Mouse (Mus musculus) intestine, embryonic 14.5 days (tissue): ENCODE measurements around the gene Vsnl1. TPM values are rescaled to one million over a fixed set of nuclear protein-coding genes. Genes with fewer than 3 reads are reported as not detected.

ENCODE experiments used
- ATAC-seq: fragments of 200-750 bp; cut with Nextera tagmentation; replicated peaks from 2 replicates; pipeline ENCODE4 v1.8.0; 2017; ENCODE audit warnings: low read depth, moderate number of reproducible peaks, moderate TSS enrichment, moderate library complexity; ENCODE audit not compliant: low FRiP score, low TSS enrichment
- DNase-seq: peaks from one replicate; pipeline ENCODE4 v3.0.0-alpha.2; 2018; ENCODE audit warnings: low spot score
- H3K27ac ChIP-seq: fragments of 300-500 bp; sonication (generic); 2 replicates; pipeline ENCODE4 v1.5.1; 2014; ENCODE audit warnings: low read depth, mild to moderate bottlenecking, control low read depth
- H3K27me3 ChIP-seq: fragments of 300-500 bp; sonication (generic); replicated peaks from 2 replicates; pipeline ENCODE4 v1.6.1; 2014; ENCODE audit warnings: low read length, control low read depth; ENCODE audit not compliant: control insufficient read depth, insufficient read depth
- H3K36me3 ChIP-seq: fragments of 300-500 bp; sonication (generic); 2 replicates; pipeline ENCODE4 v1.6.1; 2014; ENCODE audit warnings: low read length, control low read depth; ENCODE audit not compliant: control insufficient read depth, insufficient read depth
- H3K4me1 ChIP-seq: fragments of 300-500 bp; sonication (generic); replicated peaks from 2 replicates; pipeline ENCODE4 v1.6.1; 2014; ENCODE audit warnings: low read length, control low read depth, mixed read lengths; ENCODE audit not compliant: control insufficient read depth, insufficient read depth
- H3K4me2 ChIP-seq: fragments of 300-500 bp; sonication (generic); 2 replicates; pipeline ENCODE4 v1.6.1; 2014; ENCODE audit warnings: low read length
- H3K4me3 ChIP-seq: fragments of 300-500 bp; sonication (generic); 2 replicates; pipeline ENCODE4 v1.5.1; 2014; ENCODE audit warnings: low read depth, low read length, control low read depth, mixed read lengths
- H3K9ac ChIP-seq: fragments of 300-500 bp; sonication (generic); 2 replicates; pipeline ENCODE4 v1.6.1; 2014; ENCODE audit warnings: mild to moderate bottlenecking, low read length
- H3K9me3 ChIP-seq: fragments of 300-500 bp; sonication (generic); 2 replicates; pipeline ENCODE4 v1.6.1; 2016; ENCODE audit warnings: low read length, control low read depth; ENCODE audit not compliant: control insufficient read depth
- WGBS: fragments of 180-500 bp; shearing (Covaris S2); extraction: QIAGEN DNeasy Blood & Tissue Kit; methylation state at CpG from one replicate; pipeline ENCODE4 v1.1.7; 2014; 5-methylcytosine and 5-hydroxymethylcytosine counted together
- polyA plus RNA-seq: library from polyadenylated mRNA; unstranded; fragments of >200 nt; fragmentation: Nextera tagmentation; extraction: Ambion mirVana; gene quantifications from 2 replicates; pipeline ENCODE4 v1.2.1, GENCODE M21; 2014

The Vsnl1 gene
- polyA plus RNA-seq, 1 experiment from 2014 or later = 0.88 TPM

- Histone ChIP-seq H3K4me1 (peaks cover 6% of the 10 kb centered on the region; the same call in 1 of the 2 replicates), H3K9ac (no peak overlapping the region), H3K36me3 (no peaks in the 10 kb centered on the region), H3K27ac (no peak overlapping the region), H3K27me3 (peaks cover 24% of the 10 kb centered on the region), H3K4me3 (peak overlapping the region; percentile 40), H3K4me2 (peak overlapping the region; percentile 81), H3K9me3 (no peaks in the 10 kb centered on the region)
- DNase-seq (no peak), ATAC-seq (no peak)
- WGBS = 10% methylated on average over 15 of the region's 15 CpGs
Observed at GRCm38 (mm10) chr12:11435246-11436022, 979 bp downstream of the Vsnl1 start.

- ATAC-seq = no peak
- H3K27me3 ChIP-seq = peaks cover 24% of the 10 kb centered on the region
- no peak overlapping the region for H3K9ac ChIP-seq
- no peaks in the 10 kb centered on the region for H3K36me3 ChIP-seq
- H3K4me2 ChIP-seq = no peak overlapping the region
- no peak overlapping the region for H3K4me3 ChIP-seq
- H3K9me3 ChIP-seq = no peaks in the 10 kb centered on the region
- no peak overlapping the region for H3K27ac ChIP-seq
- WGBS = 79% methylated on average over 8 of the region's 8 CpGs
- DNase-seq = no peak
- H3K4me1 ChIP-seq = peaks cover 6% of the 10 kb centered on the region; the same call in 1 of the 2 replicates
Observed at GRCm38 (mm10) chr12:11434446-11434845, 2.0 kb downstream of the Vsnl1 start.

- Histone ChIP-seq H3K27me3 (peaks cover 22% of the 10 kb centered on the region), H3K27ac (no peak overlapping the region), H3K36me3 (no peaks in the 10 kb centered on the region), H3K9me3 (no peaks in the 10 kb centered on the region), H3K4me3 (no peak overlapping the region), H3K4me2 (no peak overlapping the region), H3K9ac (no peak overlapping the region), H3K4me1 (peaks cover 6% of the 10 kb centered on the region; the same call in 1 of the 2 replicates)
- 33% methylated on average over 1 of the region's 1 CpGs for WGBS
- DNase-seq = no peak
- ATAC-seq = no peak
Observed at GRCm38 (mm10) chr12:11433716-11434115, 2.7 kb downstream of the Vsnl1 start.

GRCm38 (mm10) chr12:11433126-11433525, 3.3 kb downstream of the Vsnl1 start:
- peaks cover 17% of the 10 kb centered on the region for H3K27me3 ChIP-seq
- WGBS = 97% methylated on average over 1 of the region's 1 CpGs

GRCm38 (mm10) chr12:11427396-11427795, 9.0 kb downstream of the Vsnl1 start:
- no peak for DNase-seq
- H3K36me3 ChIP-seq = no peaks in the 10 kb centered on the region
- no peak for ATAC-seq
- H3K4me1 ChIP-seq = no peaks in the 10 kb centered on the region
- 72% methylated on average over 4 of the region's 4 CpGs for WGBS
- H3K9me3 ChIP-seq = no peaks in the 10 kb centered on the region
- H3K9ac ChIP-seq = no peak overlapping the region
- no peak overlapping the region for H3K4me2 ChIP-seq
- H3K27ac ChIP-seq = no peak overlapping the region
- no peak overlapping the region for H3K4me3 ChIP-seq
- H3K27me3 ChIP-seq = no peaks in the 10 kb centered on the region

More at GRCm38 (mm10) chr12:11433126-11433525, 3.3 kb downstream of the Vsnl1 start:
- H3K4me3 ChIP-seq = no peak overlapping the region
- no peaks in the 10 kb centered on the region for H3K36me3 ChIP-seq
- peaks cover 6% of the 10 kb centered on the region; the same call in 1 of the 2 replicates for H3K4me1 ChIP-seq
- no peak overlapping the region for H3K4me2 ChIP-seq
- no peak overlapping the region for H3K9ac ChIP-seq
- H3K9me3 ChIP-seq = no peaks in the 10 kb centered on the region
- DNase-seq = no peak
- no peak overlapping the region for H3K27ac ChIP-seq
- no peak for ATAC-seq

- no peak for ATAC-seq
- no peaks in the 10 kb centered on the region for H3K27me3 ChIP-seq
- 80% methylated on average over 6 of the region's 6 CpGs for WGBS
- H3K4me2 ChIP-seq = no peak overlapping the region
- H3K36me3 ChIP-seq = no peaks in the 10 kb centered on the region
- H3K27ac ChIP-seq = no peak overlapping the region
- H3K9ac ChIP-seq = no peak overlapping the region
- H3K4me1 ChIP-seq = no peaks in the 10 kb centered on the region
- H3K9me3 ChIP-seq = no peaks in the 10 kb centered on the region
- H3K4me3 ChIP-seq = no peak overlapping the region
- DNase-seq = no peak
Observed at GRCm38 (mm10) chr12:11418112-11418511, 18.3 kb downstream of the Vsnl1 start.

GRCm38 (mm10) chr12:11407679-11408078, 28.7 kb downstream of the Vsnl1 start:
- no peaks in the 10 kb centered on the region for H3K36me3 ChIP-seq
- H3K27ac ChIP-seq = no peak overlapping the region
- no peaks in the 10 kb centered on the region for H3K9me3 ChIP-seq
- H3K9ac ChIP-seq = no peak overlapping the region
- no peak overlapping the region for H3K4me2 ChIP-seq
- 87% methylated on average over 4 of the region's 4 CpGs for WGBS
- no peaks in the 10 kb centered on the region for H3K4me1 ChIP-seq
- DNase-seq (no peak), ATAC-seq (no peak)
- H3K4me3 ChIP-seq = no peak overlapping the region
- H3K27me3 ChIP-seq = no peaks in the 10 kb centered on the region

- Histone ChIP-seq H3K9ac (no peak overlapping the region), H3K9me3 (no peaks in the 10 kb centered on the region), H3K4me2 (no peak overlapping the region), H3K36me3 (no peaks in the 10 kb centered on the region), H3K4me3 (no peak overlapping the region), H3K27me3 (no peaks in the 10 kb centered on the region), H3K4me1 (no peaks in the 10 kb centered on the region), H3K27ac (no peak overlapping the region)
- WGBS = 95% methylated on average over 6 of the region's 6 CpGs
- DNase-seq = no peak
- ATAC-seq = no peak
Observed at GRCm38 (mm10) chr12:11398791-11399190, 37.6 kb downstream of the Vsnl1 start.

GRCm38 (mm10) chr12:11397029-11397428, 39.4 kb downstream of the Vsnl1 start:
- Histone ChIP-seq H3K27me3 (no peaks in the 10 kb centered on the region), H3K4me3 (no peak overlapping the region), H3K4me1 (no peaks in the 10 kb centered on the region), H3K9me3 (no peaks in the 10 kb centered on the region), H3K4me2 (no peak overlapping the region), H3K9ac (no peak overlapping the region), H3K27ac (no peak overlapping the region), H3K36me3 (no peaks in the 10 kb centered on the region)
- WGBS = 83% methylated on average over 5 of the region's 5 CpGs
- DNase-seq (no peak), ATAC-seq (no peak)
